Mouse (Mus musculus) intestine, embryonic 14.5 days (tissue): ENCODE measurements around the gene Cdk1. TPM values are rescaled to one million over a fixed set of nuclear protein-coding genes. Genes with fewer than 3 reads are reported as not detected.

Source experiments
- ATAC-seq: fragments of 200-750 bp; cut with Nextera tagmentation; replicated peaks from 2 replicates; pipeline ENCODE4 v1.8.0; 2017; ENCODE audit warnings: low read depth, moderate number of reproducible peaks, moderate TSS enrichment, moderate library complexity; ENCODE audit not compliant: low FRiP score, low TSS enrichment
- DNase-seq: peaks from one replicate; pipeline ENCODE4 v3.0.0-alpha.2; 2018; ENCODE audit warnings: low spot score
- H3K27ac ChIP-seq: fragments of 300-500 bp; sonication (generic); 2 replicates; pipeline ENCODE4 v1.5.1; 2014; ENCODE audit warnings: low read depth, mild to moderate bottlenecking, control low read depth
- H3K27me3 ChIP-seq: fragments of 300-500 bp; sonication (generic); replicated peaks from 2 replicates; pipeline ENCODE4 v1.6.1; 2014; ENCODE audit warnings: low read length, control low read depth; ENCODE audit not compliant: control insufficient read depth, insufficient read depth
- H3K36me3 ChIP-seq: fragments of 300-500 bp; sonication (generic); 2 replicates; pipeline ENCODE4 v1.6.1; 2014; ENCODE audit warnings: low read length, control low read depth; ENCODE audit not compliant: control insufficient read depth, insufficient read depth
- H3K4me1 ChIP-seq: fragments of 300-500 bp; sonication (generic); replicated peaks from 2 replicates; pipeline ENCODE4 v1.6.1; 2014; ENCODE audit warnings: low read length, control low read depth, mixed read lengths; ENCODE audit not compliant: control insufficient read depth, insufficient read depth
- H3K4me2 ChIP-seq: fragments of 300-500 bp; sonication (generic); 2 replicates; pipeline ENCODE4 v1.6.1; 2014; ENCODE audit warnings: low read length
- H3K4me3 ChIP-seq: fragments of 300-500 bp; sonication (generic); 2 replicates; pipeline ENCODE4 v1.5.1; 2014; ENCODE audit warnings: low read depth, low read length, control low read depth, mixed read lengths
- H3K9ac ChIP-seq: fragments of 300-500 bp; sonication (generic); 2 replicates; pipeline ENCODE4 v1.6.1; 2014; ENCODE audit warnings: mild to moderate bottlenecking, low read length
- H3K9me3 ChIP-seq: fragments of 300-500 bp; sonication (generic); 2 replicates; pipeline ENCODE4 v1.6.1; 2016; ENCODE audit warnings: low read length, control low read depth; ENCODE audit not compliant: control insufficient read depth
- WGBS: fragments of 180-500 bp; shearing (Covaris S2); extraction: QIAGEN DNeasy Blood & Tissue Kit; methylation state at CpG from one replicate; pipeline ENCODE4 v1.1.7; 2014; 5-methylcytosine and 5-hydroxymethylcytosine counted together
- polyA plus RNA-seq: library from polyadenylated mRNA; unstranded; fragments of >200 nt; fragmentation: Nextera tagmentation; extraction: Ambion mirVana; gene quantifications from 2 replicates; pipeline ENCODE4 v1.2.1, GENCODE M21; 2014

Cdk1 gene
- polyA plus RNA-seq, 1 experiment from 2014 or later, result 489 TPM

DNA sequence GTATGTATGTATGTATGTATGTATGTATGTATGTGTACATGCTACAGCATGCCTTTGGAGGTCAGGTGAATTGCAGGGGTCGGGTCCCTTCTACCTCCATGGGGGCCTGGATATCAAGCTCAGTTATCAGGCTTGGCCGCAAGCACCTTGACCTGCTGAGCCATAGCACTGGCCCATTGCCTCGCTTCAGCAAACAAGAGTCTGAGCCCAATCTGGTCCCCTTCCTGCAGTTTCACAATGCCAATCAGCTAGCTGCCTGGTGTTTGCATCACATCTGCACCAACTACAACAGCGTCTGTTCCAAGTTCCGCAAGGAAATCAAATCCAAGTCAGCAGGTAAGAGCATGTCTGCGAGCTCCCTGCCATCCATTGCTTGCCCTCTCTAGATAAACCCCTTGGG lies 64.0 kb downstream of the Cdk1 start:
- Histone ChIP-seq H3K9me3 (0 out of 2 replicates have a peak, but pooled peaks cover 5% of the 10 kb centered on the region), H3K36me3 (peaks cover 58% of the 10 kb centered on the region), H3K27me3 (no peaks in the 10 kb centered on the region), H3K27ac (no peak overlapping the region), H3K4me1 (no peaks in the 10 kb centered on the region), H3K9ac (no peak overlapping the region), H3K4me3 (no peak overlapping the region), H3K4me2 (no peak overlapping the region)
- no peak for DNase-seq
- ATAC-seq, result no peak
- 92% methylated on average over 6 of the region's 6 CpGs for WGBS

DNA sequence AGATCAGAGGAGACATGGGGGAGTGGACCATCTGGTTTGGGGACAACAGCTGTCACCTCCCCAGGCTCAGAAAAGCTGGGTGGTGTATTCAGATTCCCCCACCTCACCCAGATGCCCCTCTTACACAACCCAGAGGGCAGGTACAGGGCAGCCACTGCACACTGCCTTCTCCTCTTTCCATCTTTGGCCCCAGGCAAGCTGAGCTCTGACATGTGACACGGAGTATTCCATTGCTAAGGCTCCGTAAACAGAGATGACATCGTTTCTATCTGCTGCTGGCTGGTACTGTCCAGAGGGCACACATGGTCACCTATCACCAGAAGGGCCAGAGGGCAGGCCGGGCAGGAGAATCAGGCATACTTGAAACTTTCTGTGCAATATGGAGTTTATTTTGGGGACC lies 64.7 kb downstream of the Cdk1 start:
- no peak for ATAC-seq
- peaks cover 64% of the 10 kb centered on the region for H3K36me3 ChIP-seq
- WGBS, result 79% methylated on average over 4 of the region's 4 CpGs

DNA sequence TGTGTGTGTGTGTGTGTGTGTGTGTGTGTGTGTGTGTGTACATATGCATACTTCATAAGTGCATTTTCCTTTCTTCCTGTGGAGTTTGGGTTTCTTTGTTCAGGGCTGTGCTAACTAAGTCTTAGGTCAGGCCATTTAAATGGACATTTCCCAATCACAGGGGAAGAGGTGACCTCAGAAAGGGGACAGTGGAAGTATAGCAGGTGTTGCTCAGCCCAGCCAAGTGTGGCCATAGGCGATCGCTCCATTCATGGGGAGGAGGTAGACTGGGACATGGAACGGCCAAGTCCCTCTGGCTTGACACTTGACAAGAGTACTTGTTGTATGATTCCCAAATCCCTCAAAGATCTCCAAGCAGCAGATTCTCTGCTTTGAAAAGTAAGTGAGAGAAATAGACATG lies 65.8 kb downstream of the Cdk1 start:
- DNase-seq (no peak), ATAC-seq (no peak)
- Histone ChIP-seq H3K9me3 (no peaks in the 10 kb centered on the region), H3K36me3 (peaks cover 75% of the 10 kb centered on the region), H3K4me1 (no peaks in the 10 kb centered on the region), H3K4me3 (no peak overlapping the region), H3K27ac (no peak overlapping the region), H3K9ac (no peak overlapping the region), H3K4me2 (no peak overlapping the region), H3K27me3 (no peaks in the 10 kb centered on the region)
- WGBS, result 96% methylated on average over 3 of the region's 3 CpGs

More for the DNA sequence above, 64.7 kb downstream of the Cdk1 start:
- H3K4me2 ChIP-seq, result no peak overlapping the region
- no peak for DNase-seq
- H3K9ac ChIP-seq, result no peak overlapping the region
- 0 out of 2 replicates have a peak, but pooled peaks cover 4% of the 10 kb centered on the region for H3K9me3 ChIP-seq
- H3K4me1 ChIP-seq, result no peaks in the 10 kb centered on the region
- no peak overlapping the region for H3K4me3 ChIP-seq
- no peaks in the 10 kb centered on the region for H3K27me3 ChIP-seq
- H3K27ac ChIP-seq, result no peak overlapping the region

Other genes starting within 250 kb of the Cdk1 start
- 26.1 and 31.4 TPM in 2 replicates for gene Rhobtb1, start 201.5 kb downstream of the Cdk1 start, polyA plus RNA-seq
- gene A930033H14Rik, start 139.8 kb downstream of the Cdk1 start, polyA plus RNA-seq, result 2.7 and 2.8 TPM in 2 replicates
- 24.7 and 29.0 TPM in 2 replicates for gene Ank3, start 45.8 kb upstream of the Cdk1 start, polyA plus RNA-seq